Comparison of ENCODE assay signal across 8 mouse cellular contexts in genomic region chr7:113208388-113208753, GRCm38 (mm10). TPM values are rescaled to one million over a fixed set of nuclear protein-coding genes. Genes with fewer than 3 reads are reported as not detected.
DNase-seq lines count a peak whose midpoint lies in the region; ATAC-seq and TF ChIP-seq lines count a peak whose summit lies in the region.

No protein-coding gene starts in this region.

- peak overlapping the region; percentile 90 for H3K4me3 ChIP-seq in testis, adult 2 months (ENCODE audit: control insufficient read depth, low read depth, low read length)
- peak overlapping the region; percentile 82 for H3K4me3 ChIP-seq in limb, embryonic 15.5 days
- peak overlapping the region; percentile 71 for H3K4me3 ChIP-seq in stomach, postnatal 0 days (ENCODE audit: low read depth, low read length)

- TF ChIP-seq POLR2A in testis, adult 2 months (IDR thresholded peaks at IDR 0.05; ENCODE audit: control insufficient read depth, low read depth, low read length), result no peak

- peak overlapping the region; percentile 86 for H3K4me2 ChIP-seq in limb, embryonic 15.5 days
- peak overlapping the region; percentile 70 for H3K4me2 ChIP-seq in stomach, postnatal 0 days (replicated peaks; ENCODE audit: low read depth)

- 3% methylated on average over 19 of the region's 19 CpGs for WGBS in limb, embryonic 15.5 days
- 5% methylated on average over 19 of the region's 19 CpGs for WGBS in stomach, postnatal 0 days

- intact Hi-C loops in gastrocnemius, postnatal 36 days (cut with DNase I), result loop anchor here (5.0 kb wide), 1 partner anchor 34 kb away; no protein-coding TSS in a partner anchor

- no peak for TF ChIP-seq CTCF in testis, adult 2 months (IDR thresholded peaks at IDR 0.05; ENCODE audit: control insufficient read depth, insufficient read depth, insufficient replicate concordance, low read depth, low read length)
- TF ChIP-seq CTCF in stomach, postnatal 0 days (IDR thresholded peaks at IDR 0.05; ENCODE audit: low read depth), result no peak

- no peak for TF ChIP-seq EP300 in stomach, postnatal 0 days (optimal IDR thresholded peaks at IDR 0.05)

- peak; percentile 9 for DNase-seq in embryo, embryonic 11.5 days (ENCODE audit: low read depth, low spot score)
- no peak for DNase-seq in embryo, embryonic 10.5 days (ENCODE audit: low spot score)
- no peak for DNase-seq in testis, postnatal 14 days (ENCODE audit: low spot score)
- no peak for DNase-seq in stomach, postnatal 0 days (ENCODE audit: low spot score)
- DNase-seq in gastrocnemius, postnatal 36 days, result no peak
- no peak for DNase-seq in urinary bladder, adult 2 months (ENCODE audit: low spot score)

- H3K9me3 ChIP-seq in limb, embryonic 15.5 days, result no peaks in the 10 kb centered on the region
- no peaks in the 10 kb centered on the region for H3K9me3 ChIP-seq in stomach, postnatal 0 days (ENCODE audit: control insufficient read depth, low read length)

- peak overlapping the region; percentile 5 for H3K27ac ChIP-seq in testis, adult 2 months (ENCODE audit: control insufficient read depth, insufficient read depth, low read depth, low read length)
- no peak overlapping the region for H3K27ac ChIP-seq in limb, embryonic 15.5 days
- H3K27ac ChIP-seq in stomach, postnatal 0 days (replicated peaks), result no peak overlapping the region; the same call in 1 of the 2 replicates

- peaks cover 7% of the 10 kb centered on the region for H3K4me1 ChIP-seq in testis, adult 2 months (ENCODE audit: control insufficient read depth, insufficient read depth, low read length)
- peaks cover 13% of the 10 kb centered on the region for H3K4me1 ChIP-seq in limb, embryonic 15.5 days
- H3K4me1 ChIP-seq in stomach, postnatal 0 days (replicated peaks; ENCODE audit: control insufficient read depth, insufficient read depth), result peaks cover 2% of the 10 kb centered on the region; the same call in 1 of the 2 replicates

- ATAC-seq in limb, embryonic 15.5 days (ENCODE audit: insufficient number of reproducible peaks, low FRiP score, low TSS enrichment, low read depth), result no peak
- no peak for ATAC-seq in stomach, postnatal 0 days (ENCODE audit: low FRiP score, low TSS enrichment)

- H3K9ac ChIP-seq in limb, embryonic 15.5 days, result no peak overlapping the region
- peak overlapping the region; percentile 79 for H3K9ac ChIP-seq in stomach, postnatal 0 days (ENCODE audit: low read length)

- H3K27me3 ChIP-seq in testis, adult 2 months (ENCODE audit: control insufficient read depth, insufficient read depth, low read length), result no peaks in the 10 kb centered on the region
- H3K27me3 ChIP-seq in limb, embryonic 15.5 days, result peaks cover 61% of the 10 kb centered on the region
- no peaks in the 10 kb centered on the region for H3K27me3 ChIP-seq in stomach, postnatal 0 days (ENCODE audit: control insufficient read depth, insufficient read depth, low read length)

- no peaks in the 10 kb centered on the region for H3K36me3 ChIP-seq in testis, adult 2 months (ENCODE audit: control insufficient read depth, insufficient read depth, low read length)
- no peaks in the 10 kb centered on the region for H3K36me3 ChIP-seq in limb, embryonic 15.5 days
- H3K36me3 ChIP-seq in stomach, postnatal 0 days (ENCODE audit: control insufficient read depth, insufficient read depth, low read length), result no peaks in the 10 kb centered on the region

RNA-seq across cellular contexts. Expression of gene Arntl, which starts 1.1 kb away (rescaled TPM):
- 2.9 and 3.2 TPM in 2 replicates for polyA plus RNA-seq in testis, adult 2 months (2012; rRNA removed)
- 6.7 and 7.5 TPM in 2 replicates for polyA plus RNA-seq in limb, embryonic 15.5 days (2015; fragmentation: Nextera tagmentation; extraction: Ambion mirVana)
- polyA plus RNA-seq in stomach, postnatal 0 days (2015; fragmentation: Nextera tagmentation; extraction: Ambion mirVana), result 6.6 and 7.3 TPM in 2 replicates
- 10 to 100 TPM; 10.6 to 12.1 TPM for total RNA-seq in gastrocnemius, postnatal 36 days (2021)
- 2.7 and 3.1 TPM in 2 replicates for polyA plus RNA-seq in urinary bladder, adult 2 months (2012; rRNA removed)
